Mouse (Mus musculus) layer of hippocampus, postnatal 25 days (tissue): ENCODE data around the gene Fgf10. TPM values are rescaled to one million over a fixed set of nuclear protein-coding genes. Genes with fewer than 3 reads are reported as not detected.
A peak's percentile ranks its signal among the peaks of the same experiment; 100 is the strongest.

Source experiments
- DNase-seq, 2 experiments: peaks; one replicate each; pipeline ENCODE4 v3.0.0; 2022; ENCODE audit warnings: mixed read lengths in 2 of 2, low spot score in 1 of 2; ENCODE audit errors: extremely low spot score in 1 of 2
- total RNA-seq, 2 experiments: library from RNA; stranded (reverse); gene quantifications; 2 replicates each; pipeline ENCODE4 v1.2.3; 2021

Fgf10 gene
- total RNA-seq, 2 experiments from 2014 or later: 10.6 to 12.7 TPM

DNA sequence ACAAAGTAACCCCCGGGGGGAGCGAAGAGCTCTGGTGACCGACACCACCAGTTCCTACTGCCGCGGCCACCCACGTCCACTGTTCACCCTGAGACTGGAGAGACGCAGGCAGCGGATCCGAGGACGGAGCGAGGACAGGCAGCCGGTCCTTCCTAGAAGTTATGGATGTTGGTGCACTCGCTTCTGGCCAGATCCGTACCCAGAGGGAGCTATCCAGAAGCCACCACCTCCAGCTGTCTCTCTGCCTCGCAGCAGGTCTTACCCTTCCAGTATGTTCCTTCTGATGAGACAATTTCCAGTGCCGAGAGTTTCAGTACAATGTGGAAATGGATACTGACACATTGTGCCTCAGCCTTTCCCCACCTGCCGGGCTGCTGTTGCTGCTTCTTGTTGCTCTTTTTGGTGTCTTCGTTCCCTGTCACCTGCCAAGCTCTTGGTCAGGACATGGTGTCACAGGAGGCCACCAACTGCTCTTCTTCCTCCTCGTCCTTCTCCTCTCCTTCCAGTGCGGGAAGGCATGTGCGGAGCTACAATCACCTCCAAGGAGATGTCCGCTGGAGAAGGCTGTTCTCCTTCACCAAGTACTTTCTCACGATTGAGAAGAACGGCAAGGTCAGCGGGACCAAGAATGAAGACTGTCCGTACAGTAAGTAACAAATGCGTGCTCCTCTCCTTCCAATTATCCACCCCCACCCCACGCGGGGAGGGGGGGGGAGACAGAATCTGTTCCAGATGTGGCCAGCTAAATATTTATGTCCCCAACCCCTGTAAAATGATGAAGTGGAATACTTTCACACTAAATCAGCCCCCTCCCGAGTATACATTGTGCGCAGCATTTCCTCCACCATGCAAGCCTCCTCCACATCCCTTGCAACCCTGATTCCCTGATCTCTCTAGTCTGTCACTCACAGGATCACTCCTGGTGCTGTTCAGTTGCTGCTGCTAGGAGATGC is 45.8 kb downstream of the Fgf10 start:
- DNase-seq: peak; percentile 19 to 20

DNA sequence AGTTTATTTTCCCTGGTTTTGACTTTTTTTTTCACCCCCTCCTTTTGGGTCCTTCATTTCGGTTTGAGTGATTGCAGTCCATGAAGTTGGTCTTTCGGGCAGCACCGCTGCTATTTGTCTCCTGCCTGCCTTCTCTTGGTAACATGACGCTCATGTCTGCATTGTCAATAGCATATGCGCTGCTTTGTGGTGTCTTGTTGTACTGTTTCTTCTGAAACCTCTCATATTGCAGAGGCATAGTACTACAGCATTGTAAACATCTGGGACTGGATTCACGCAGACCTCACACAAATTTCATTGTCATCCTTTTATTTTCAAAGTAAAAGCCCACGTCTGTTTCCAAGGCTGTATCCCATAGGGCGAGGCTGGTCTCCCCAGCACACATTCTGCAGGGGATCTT is 46.7 kb downstream of the Fgf10 start:
- DNase-seq: no peak

DNA sequence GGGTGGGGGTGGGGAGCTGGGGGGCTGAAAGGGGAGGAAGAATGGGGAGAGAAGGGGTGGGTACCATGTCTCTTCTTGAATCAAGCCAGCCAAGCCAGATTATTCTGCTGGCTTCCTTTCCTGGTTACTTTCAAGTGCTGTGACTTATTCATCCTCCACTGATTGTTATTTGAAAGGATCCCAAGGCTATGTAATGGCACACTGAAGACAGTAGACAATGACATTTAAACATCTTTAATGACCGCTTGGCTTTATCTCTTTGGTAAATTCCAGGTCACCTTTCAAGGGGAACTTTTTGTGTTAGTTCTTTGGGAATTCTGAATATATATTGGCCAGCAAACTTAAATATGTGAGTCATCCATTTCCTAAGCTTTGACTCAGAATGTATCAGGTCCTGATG is 47.1 kb downstream of the Fgf10 start:
- no peak for DNase-seq

DNA sequence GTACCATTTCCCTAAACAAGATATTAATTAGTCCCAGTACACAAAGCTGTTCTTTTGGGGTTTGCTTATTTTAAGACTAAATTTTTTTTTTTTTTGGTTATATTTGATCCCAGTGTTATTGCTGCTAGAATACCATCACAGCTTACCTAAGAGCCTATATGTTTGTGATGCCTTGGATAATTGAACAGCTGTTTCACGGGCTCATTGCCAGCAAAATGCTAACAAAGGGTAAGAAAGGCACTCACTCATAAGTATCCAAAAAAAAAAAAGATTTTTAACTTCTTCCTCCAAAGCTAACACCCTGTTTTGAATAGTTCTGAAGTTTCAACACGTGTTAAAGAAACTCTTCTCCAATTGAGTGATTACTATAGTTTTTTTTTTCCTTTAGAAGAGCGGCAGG is 48.8 kb downstream of the Fgf10 start:
- no peak for DNase-seq

DNA sequence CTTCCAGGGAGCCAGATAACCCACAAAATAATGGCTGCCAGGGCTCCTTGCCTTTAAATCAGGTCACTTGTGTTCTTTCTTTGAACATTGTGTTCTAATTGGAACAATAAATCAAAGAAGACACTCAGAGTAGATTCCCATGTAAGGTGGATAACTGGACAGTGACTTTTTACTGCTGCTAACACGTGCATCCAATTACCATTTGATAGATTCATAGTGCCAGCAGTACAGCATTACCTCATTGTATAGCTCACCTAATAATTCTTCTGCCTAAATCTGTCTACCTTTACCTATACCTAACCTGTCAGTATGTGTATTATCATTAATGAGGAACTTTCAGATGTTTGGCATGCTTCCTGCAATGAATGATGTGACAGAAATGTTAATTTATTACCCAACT is 52.1 kb downstream of the Fgf10 start:
- DNase-seq: no peak

DNA sequence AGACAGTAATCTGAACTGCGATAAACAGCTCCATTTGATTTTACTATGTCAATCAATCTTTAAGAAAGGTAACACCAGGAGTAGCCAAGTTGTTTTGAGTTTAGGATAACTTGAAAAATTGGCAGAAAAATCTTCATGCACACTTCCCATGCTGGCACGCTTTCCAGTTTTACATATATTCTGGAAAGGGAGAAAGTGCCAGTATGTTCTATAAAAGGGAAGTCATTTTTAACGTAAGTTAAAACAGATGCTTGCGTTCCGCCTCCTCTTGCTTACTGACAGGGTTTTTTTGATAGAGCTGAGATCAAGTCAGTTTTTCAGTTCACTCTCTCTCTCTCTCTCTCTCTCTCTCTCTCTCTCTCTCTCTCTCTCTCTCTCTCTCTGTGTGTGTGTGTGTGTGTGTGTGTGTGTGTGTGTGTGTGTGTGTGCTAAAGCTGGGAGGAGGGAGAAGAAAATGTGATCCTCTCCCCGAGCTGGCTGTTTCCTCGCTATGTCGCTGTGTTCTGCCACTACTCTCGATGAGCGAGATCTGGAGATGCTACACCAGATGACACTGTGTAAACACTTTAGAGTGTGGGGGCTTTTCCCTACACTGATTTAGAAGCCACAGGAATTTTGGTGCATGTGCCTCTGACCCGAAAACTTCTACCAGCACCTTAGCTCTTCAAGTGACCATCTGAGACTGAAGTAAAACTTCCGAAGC is 62.4 kb downstream of the Fgf10 start:
- DNase-seq: peak in 1 of 2 experiments; percentile 5

DNA sequence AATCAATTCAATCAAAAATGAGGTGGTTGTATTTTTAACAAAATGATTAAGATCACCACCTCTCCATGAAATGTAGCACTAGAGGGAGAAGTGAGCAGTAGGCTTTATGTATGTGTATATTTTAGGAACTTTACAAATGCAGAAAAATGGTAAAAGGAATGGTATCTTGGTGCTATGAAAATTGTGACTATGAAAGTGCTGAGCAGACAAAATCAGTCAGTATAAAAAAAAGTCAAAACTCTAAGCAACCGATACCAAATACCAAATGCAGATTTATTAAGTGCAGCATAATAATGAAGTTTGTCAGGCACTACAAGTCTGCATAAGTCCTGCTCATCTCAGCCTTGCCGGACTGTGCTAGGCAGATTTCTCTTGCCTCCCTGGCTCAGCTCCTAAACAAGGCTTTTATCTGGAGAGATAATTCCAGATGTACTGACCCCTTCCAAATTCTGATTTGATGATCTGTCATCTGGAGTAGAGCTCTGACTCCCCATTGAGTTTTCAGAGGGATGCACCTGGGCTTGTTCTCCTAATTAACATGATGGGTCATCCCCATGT is 70.3 kb downstream of the Fgf10 start:
- no peak for DNase-seq

DNA sequence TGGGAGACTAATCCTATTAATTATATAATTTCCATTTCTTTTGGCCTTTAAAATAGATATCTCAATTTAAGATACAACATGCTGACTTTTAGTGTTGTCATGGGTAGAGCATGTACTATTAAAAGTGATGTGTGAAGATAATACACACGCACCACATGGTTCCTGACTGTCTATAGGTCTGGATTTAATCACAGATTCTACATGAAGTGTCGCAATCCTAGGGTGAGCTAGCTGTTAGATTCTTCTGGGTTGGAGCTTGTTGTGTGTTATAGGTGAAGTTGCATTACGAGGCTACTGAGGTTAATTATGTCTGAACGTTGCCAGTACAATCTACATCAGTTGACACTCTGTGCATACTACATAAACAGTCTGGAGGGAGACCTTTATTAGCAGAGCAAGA is 73.2 kb downstream of the Fgf10 start:
- no peak for DNase-seq

DNA sequence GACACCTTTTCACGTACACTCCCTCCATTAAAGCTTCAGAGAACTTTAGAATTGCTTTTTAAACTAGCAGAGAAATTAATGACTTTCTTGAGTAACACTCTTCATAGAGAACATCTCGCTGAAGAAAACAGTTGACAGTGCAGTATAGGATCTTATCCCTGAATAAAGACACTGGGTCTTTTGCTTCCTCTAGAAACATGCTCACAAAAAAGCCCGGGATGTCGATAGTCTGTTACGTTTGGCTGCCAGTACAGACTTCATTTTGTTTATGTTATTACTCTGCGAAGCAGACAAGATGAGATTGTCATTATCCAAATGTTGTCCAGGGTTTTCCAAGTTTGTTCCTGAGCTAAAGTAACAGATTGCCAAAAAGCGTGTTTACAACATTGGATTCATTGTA is 75.2 kb downstream of the Fgf10 start:
- DNase-seq: no peak

DNA sequence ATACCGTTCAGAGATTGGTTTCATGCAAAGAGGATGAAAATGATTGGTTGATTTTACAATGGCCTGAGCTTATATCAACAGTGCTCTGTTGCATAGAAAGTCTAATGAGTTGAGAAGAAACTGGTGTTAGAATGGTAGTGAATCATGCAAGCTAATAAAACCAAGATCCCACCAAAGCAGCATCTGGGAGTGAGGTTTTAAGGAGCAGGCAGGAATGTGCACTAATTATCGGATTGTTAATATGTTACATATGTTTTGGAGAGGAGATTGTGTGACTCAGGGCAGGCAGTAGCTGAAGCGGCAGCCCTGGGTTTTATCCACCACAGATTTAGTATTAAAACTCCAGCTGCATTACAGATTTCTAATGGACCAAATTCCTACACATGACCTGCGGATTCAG is 76.8 kb downstream of the Fgf10 start:
- DNase-seq: no peak

DNA sequence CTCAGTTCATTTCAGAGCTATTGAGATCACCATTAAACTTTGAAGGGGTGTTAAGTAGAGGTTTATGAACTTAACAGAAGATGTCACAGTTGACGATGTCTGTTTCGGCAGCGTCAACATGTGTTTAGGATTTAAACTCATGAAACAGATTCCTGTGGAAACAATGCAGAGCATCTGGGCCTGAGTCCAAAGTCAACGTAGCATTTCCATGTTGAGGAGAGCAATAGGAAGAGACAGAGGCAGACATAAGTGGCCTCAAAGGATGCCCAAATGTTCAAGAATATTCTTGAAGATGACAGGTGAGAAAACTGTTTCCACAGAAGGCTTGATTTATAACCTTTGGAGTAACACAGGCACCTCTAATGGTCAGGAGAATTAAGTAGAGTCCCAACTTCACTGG is 84.4 kb downstream of the Fgf10 start:
- DNase-seq: no peak

DNA sequence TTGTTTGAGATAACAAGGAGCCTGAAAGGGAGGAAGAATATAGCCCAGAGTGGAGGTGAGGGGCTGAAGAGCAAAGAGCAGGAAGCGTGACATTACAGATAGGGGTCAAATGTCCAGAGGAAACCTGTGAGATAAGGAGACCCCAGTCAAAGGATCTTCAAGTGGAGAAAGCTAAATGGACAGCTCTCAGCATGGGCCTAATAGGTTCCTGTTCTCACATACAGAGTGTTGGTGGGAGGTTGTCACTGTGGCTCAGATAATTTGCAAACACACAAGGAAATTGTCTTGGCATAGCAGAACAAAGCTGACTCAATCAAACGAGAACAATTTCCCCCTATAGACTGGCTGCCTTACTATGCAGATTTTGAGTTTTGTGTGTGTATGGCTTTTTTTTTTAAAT is 89.4 kb downstream of the Fgf10 start:
- no peak for DNase-seq

DNA sequence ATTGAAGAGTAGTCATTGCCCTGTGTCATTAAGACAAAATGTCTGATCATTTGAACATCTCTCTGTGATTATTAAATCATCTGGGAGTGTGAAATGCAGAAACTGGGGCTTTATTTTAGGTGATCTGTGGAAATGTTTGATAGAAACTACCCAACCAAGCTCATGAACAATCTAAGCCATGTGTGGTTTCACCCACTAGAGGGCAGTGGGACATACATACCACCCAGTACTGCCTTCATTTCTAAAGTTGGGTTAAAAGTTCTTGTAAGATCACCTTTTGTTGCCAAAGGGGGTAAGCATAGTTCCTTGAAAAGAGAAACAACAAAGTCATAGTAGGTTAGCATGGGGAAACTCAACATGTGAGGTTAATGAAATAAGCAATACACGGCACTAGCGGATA is 93.4 kb downstream of the Fgf10 start:
- no peak for DNase-seq

DNA sequence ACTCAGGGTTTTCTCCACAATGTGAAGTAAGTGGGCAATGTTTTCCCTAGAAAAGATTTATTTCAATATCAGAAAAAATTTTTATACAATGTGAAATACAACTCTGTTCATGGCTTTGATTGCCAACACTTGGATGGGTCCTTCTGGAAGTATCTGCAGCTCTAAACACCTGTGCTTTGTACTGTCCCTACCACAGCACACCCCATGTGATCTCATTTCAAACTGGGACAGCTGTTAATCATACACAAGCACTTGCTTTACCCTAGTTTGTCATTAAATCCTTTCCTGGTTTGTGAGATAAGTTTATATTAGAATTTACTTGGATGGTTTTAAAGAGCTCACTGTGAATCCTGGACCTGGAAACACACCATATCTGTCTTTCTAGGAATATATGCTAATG is 102.6 kb downstream of the Fgf10 start:
- no peak for DNase-seq

DNA sequence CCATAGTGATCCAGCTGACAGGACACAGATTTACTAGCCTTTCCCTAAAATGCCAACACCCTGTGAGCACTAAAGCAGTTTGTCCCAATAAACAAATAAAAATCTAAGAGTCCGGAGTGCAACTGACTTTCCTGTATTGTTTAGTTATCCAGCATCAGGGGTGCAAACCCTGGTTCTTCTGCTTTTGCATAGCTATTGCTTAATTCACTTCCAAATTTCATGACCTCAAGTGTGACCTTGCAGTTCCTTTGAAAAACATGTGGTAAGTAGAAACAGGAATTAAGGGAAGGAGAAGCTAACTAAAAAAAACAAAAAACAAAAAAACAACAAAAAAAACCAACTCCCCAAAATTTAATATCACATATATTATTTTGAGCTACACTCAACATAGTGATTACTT is 105.6 kb downstream of the Fgf10 start:
- no peak for DNase-seq

DNA sequence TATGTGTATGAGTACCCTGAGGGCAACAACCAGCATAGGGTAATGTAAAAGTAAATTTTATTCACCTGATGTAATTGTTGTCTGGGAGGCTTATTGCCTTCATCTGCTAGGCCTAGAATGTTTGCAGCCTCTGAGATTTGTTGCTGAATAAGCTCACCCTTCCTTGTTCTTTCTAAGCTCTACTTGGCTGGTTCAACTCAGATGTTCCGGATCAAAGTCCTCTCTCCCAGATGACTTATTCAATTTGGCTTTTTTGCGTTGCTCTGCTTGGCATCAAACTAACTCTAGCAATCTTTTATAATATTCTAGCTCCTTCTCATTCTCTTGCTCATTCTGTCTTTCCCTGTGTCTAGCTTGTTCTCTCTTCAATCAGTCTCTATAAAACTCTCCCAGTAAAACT is 109.6 kb downstream of the Fgf10 start:
- DNase-seq: no peak

DNA sequence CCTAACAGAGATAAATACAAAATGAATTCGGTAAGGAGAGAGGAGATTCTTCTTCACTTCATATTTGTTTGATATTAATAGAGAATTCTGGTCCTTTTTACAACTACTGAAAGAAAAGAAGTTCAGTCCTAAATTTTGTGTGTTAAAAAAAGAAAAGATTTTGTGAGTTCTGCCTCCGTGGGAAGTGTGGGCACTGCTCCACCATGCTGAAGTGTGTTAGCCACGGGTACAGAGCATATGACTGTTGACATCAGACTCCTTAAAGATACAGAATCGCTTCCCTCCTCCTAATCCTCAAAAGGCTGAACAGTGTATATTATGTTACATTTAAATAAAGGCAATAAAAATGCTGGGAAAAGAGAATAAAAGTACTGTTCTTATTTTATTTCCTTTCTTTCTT is 122.2 kb downstream of the Fgf10 start:
- no peak for DNase-seq

DNA sequence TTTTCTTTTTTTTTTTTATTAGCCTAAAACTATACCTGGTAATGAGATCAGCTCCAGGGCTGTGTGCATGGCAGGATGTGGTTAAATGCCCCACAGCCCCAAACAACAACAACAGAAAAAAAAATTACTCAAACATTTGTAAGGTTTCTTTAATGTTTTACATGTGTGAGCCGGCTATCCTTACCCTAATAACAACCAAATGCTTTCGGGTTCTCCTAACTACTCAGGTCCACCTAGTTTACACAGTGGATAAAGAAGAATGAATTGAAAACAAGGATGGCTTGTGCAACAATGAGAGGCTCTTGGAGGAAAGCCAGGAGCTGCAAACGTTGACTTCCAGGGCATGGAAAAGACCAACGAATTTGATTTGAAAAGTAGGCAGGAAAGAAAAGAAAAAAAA is 122.6 kb downstream of the Fgf10 start:
- no peak for DNase-seq

DNA sequence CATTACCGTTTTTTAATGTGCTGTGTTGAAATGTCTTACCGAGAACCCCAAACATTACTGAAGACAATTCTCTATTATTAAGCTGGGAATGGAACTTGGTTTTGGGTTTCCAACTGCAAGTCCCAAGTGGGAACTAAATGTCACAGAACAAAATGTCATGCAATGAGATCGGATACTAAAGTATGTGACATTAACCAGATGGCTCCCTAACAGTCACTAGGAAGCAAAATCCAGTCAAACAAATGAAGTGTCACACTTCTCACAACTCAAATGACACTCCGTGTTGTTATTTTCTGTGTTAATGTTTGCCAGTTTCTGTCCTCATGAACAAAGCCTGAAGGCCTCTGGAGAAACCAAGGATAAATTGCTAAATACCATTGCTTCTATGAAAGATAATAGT is 130.6 kb downstream of the Fgf10 start:
- no peak for DNase-seq

DNA sequence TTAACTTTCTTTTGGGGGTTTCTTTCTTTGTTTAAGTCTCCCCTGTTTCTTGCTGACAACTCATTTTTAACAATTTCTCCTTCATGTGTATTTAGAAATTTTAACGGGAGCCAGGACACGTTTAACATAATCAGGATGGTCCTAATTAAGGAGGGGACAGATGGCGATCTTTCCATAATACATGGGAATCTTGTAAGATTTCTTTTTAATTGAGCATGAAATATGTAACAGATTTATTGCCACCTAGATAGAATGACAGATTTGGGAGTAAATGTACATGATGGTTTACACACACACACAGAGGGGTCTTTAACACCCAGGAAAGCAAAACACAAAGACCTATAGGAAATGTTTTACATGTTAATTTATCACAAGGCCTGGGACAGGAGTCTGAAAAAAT is 137.1 kb downstream of the Fgf10 start:
- DNase-seq: no peak

DNA sequence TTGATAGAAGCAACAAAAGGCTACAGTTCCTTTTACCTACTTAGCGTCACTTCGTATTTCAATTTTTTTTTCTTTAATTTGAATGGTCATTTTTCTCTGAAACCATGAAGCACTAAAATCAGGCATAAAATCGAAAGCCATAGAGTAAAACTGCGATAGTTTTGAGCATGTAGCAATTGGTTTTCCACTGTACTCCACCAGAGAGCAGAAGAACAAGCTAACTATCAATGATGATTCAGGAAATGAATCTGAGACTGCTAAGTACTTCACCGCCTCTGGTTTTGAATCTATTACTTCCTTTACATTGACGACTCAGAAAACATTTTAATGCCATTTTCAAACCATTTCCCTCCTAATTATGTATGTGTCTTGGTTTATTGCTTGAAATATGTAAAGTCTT is 150.2 kb downstream of the Fgf10 start:
- no peak for DNase-seq

DNA sequence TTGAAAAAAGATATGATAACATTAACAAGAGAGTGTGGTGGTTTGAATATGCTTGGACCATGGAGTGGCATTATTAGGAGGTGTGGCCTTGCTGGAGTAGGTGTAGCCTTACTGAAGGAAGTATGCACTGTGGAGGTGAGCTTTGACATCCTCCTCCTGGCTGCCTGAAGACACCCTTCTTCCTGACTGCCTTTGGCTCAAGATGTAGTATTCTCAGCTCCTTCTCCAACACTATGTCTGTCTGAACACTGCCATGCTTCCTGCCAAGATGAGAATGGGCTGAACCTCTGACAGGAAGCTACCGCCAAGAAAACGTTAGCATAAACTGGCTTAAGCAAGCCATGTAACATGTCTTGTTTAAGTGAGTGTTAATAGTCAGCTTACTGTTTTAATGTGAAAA is 153.5 kb downstream of the Fgf10 start:
- DNase-seq: no peak
